Mouse (Mus musculus) hindbrain, embryonic 14.5 days (tissue): ENCODE results near the gene Rbm33. TPM values are rescaled to one million over a fixed set of nuclear protein-coding genes. Genes with fewer than 3 reads are reported as not detected.

Source experiments
- ATAC-seq: fragments of 200-750 bp; cut with Nextera tagmentation; 2 replicates; pipeline ENCODE4 v1.8.0; 2017; ENCODE audit warnings: moderate number of reproducible peaks, mild to moderate bottlenecking, moderate TSS enrichment, moderate library complexity; ENCODE audit not compliant: low FRiP score
- DNase-seq: peaks from one replicate; pipeline ENCODE4 v3.0.0-alpha.2; 2015; ENCODE audit warnings: low spot score
- H3K27ac ChIP-seq: fragments of 300-500 bp; sonication (generic); 2 replicates; pipeline ENCODE4 v1.5.1; 2014; ENCODE audit warnings: mild to moderate bottlenecking, moderate library complexity
- H3K27me3 ChIP-seq: fragments of 300-500 bp; sonication (generic); 2 replicates; pipeline ENCODE4 v1.6.1; 2014; ENCODE audit warnings: mild to moderate bottlenecking, low read length, mixed read lengths; ENCODE audit not compliant: control insufficient read depth, insufficient read depth
- H3K36me3 ChIP-seq: fragments of 300-500 bp; sonication (generic); replicated peaks from 2 replicates; pipeline ENCODE4 v1.6.1; 2014; ENCODE audit not compliant: control insufficient read depth, insufficient read depth
- H3K4me1 ChIP-seq: fragments of 300-500 bp; sonication (generic); replicated peaks from 2 replicates; pipeline ENCODE4 v1.6.1; 2014; ENCODE audit warnings: antibody characterized with exemption, low read length, mixed read lengths; ENCODE audit not compliant: control insufficient read depth, insufficient read depth
- H3K4me2 ChIP-seq: fragments of 300-500 bp; sonication (generic); replicated peaks from 2 replicates; pipeline ENCODE4 v1.6.1; 2014; ENCODE audit warnings: mild to moderate bottlenecking, moderate library complexity
- H3K4me3 ChIP-seq: fragments of 300-500 bp; sonication (generic); replicated peaks from 2 replicates; pipeline ENCODE4 v1.5.1; 2014; ENCODE audit warnings: mild to moderate bottlenecking, low read length
- H3K9ac ChIP-seq: fragments of 300-500 bp; sonication (generic); 2 replicates; pipeline ENCODE4 v1.6.1; 2014
- H3K9me3 ChIP-seq: fragments of 300-500 bp; sonication (generic); 2 replicates; pipeline ENCODE4 v1.6.1; 2016; ENCODE audit warnings: low read length; ENCODE audit not compliant: control insufficient read depth
- WGBS: fragments of 180-500 bp; shearing (Covaris S2); extraction: QIAGEN DNeasy Blood & Tissue Kit; methylation state at CpG from one replicate; pipeline ENCODE4 v1.1.7; 2014; 5-methylcytosine and 5-hydroxymethylcytosine counted together
- polyA plus RNA-seq: library from polyadenylated mRNA; unstranded; fragments of >200 nt; fragmentation: Nextera tagmentation; extraction: Ambion mirVana; gene quantifications from 2 replicates; pipeline ENCODE4 v1.2.1, GENCODE M21; 2014

Gene Rbm33
- 20.2 and 22.5 TPM in 2 replicates for polyA plus RNA-seq

GRCm38 (mm10) chr5:28316722-28317245 is at the start of gene Rbm33:
Gene Rbm33 (plus strand): TSS chr5:28317121.
- WGBS, result under 1% methylated on average over 73 of the region's 76 CpGs
- ATAC-seq, result peak; percentile 93
- Histone ChIP-seq H3K36me3 (no peaks in the 10 kb centered on the region), H3K4me3 (peak within 1 kb of the TSS; percentile 98), H3K4me1 (peaks cover 32% of the 10 kb centered on the region), H3K9ac (peak within 1 kb of the TSS; percentile 100), H3K27ac (peak within 1 kb of the TSS; percentile 100), H3K4me2 (peak within 1 kb of the TSS; percentile 85), H3K9me3 (no peaks in the 10 kb centered on the region), H3K27me3 (no peaks in the 10 kb centered on the region)
- DNase-seq, result peak; percentile 96

GRCm38 (mm10) chr5:28267576-28267975 is 49.3 kb upstream of the Rbm33 start:
- Histone ChIP-seq H3K4me1 (no peaks in the 10 kb centered on the region), H3K36me3 (no peaks in the 10 kb centered on the region), H3K4me2 (no peak overlapping the region), H3K27me3 (no peaks in the 10 kb centered on the region), H3K9ac (no peak overlapping the region), H3K9me3 (no peaks in the 10 kb centered on the region), H3K4me3 (no peak overlapping the region), H3K27ac (no peak overlapping the region)
- WGBS, result 45% methylated on average over 2 of the region's 2 CpGs
- DNase-seq (no peak), ATAC-seq (no peak)

DNA sequence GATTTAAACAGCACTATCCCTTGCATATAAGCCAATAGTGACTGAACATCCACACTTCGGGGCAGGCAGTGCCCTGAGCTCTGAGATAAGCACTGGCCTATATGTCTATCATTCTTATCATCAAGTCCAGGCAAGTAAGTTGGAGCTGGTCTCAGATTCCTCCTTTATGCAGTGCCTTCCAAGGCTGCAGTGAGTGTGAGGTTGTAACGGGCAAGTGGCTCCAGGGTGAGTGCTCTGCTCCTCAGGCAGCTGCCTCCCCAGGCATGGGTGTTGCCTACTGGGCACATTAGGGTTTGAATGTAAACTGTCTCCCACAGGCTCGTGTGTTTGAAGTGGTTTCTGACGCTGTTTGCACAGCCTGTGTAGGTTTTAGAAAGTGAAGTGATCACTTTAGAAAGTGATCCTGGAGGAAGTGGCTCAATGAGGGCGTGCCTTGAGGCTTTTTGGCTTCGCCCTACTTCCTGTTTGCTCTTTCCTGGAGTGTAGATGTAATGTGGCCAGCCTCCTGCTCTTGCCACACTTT is 47.4 kb upstream of the Rbm33 start:
- H3K27ac ChIP-seq, result no peak overlapping the region
- DNase-seq, result no peak
- H3K27me3 ChIP-seq, result no peaks in the 10 kb centered on the region
- H3K9ac ChIP-seq, result no peak overlapping the region
- no peaks in the 10 kb centered on the region for H3K36me3 ChIP-seq
- H3K9me3 ChIP-seq, result no peaks in the 10 kb centered on the region
- H3K4me3 ChIP-seq, result no peak overlapping the region
- no peaks in the 10 kb centered on the region for H3K4me1 ChIP-seq
- whole genome bisulfite sequencing, result 63% methylated on average over 6 of the region's 6 CpGs
- no peak overlapping the region for H3K4me2 ChIP-seq
- ATAC-seq, result no peak

GRCm38 (mm10) chr5:28272836-28273235 is 44.1 kb upstream of the Rbm33 start:
- DNase-seq (no peak), ATAC-seq (no peak)
- Histone ChIP-seq H3K4me2 (no peak overlapping the region), H3K27me3 (no peaks in the 10 kb centered on the region), H3K9ac (no peak overlapping the region), H3K4me3 (no peak overlapping the region), H3K27ac (no peak overlapping the region), H3K9me3 (no peaks in the 10 kb centered on the region), H3K4me1 (no peaks in the 10 kb centered on the region), H3K36me3 (no peaks in the 10 kb centered on the region)
- 80% methylated on average over 2 of the region's 2 CpGs for WGBS

GRCm38 (mm10) chr5:28277279-28277678 is 39.6 kb upstream of the Rbm33 start:
- H3K27me3 ChIP-seq, result no peaks in the 10 kb centered on the region
- no peak overlapping the region for H3K4me3 ChIP-seq
- no peak overlapping the region for H3K27ac ChIP-seq
- H3K4me1 ChIP-seq, result no peaks in the 10 kb centered on the region
- no peaks in the 10 kb centered on the region for H3K36me3 ChIP-seq
- no peak overlapping the region for H3K4me2 ChIP-seq
- DNase-seq (no peak), ATAC-seq (no peak)
- H3K9ac ChIP-seq, result no peak overlapping the region
- H3K9me3 ChIP-seq, result no peaks in the 10 kb centered on the region
- 63% methylated on average over 2 of the region's 2 CpGs for WGBS

DNA sequence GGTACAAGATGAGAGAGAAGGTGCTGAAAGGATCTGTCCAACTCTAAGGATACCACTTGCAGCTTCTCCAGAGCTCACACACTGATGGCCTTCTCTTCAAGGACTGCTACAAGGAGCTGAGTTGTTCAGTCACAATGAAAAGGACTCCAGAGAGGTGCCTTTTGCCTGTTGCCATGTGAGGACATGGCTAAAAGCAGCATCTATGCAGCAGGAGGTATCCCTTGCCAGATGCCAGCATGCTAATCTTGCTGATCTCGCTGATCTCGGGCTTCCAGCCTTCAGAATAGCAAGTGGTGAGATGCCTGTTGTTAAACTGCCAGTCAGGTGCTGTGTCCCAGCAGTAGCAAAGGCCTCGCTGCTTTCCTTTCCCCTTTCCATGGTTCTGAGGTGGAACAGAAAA is 27.8 kb upstream of the Rbm33 start:
- no peaks in the 10 kb centered on the region for H3K36me3 ChIP-seq
- DNase-seq, result no peak
- no peak overlapping the region for H3K9ac ChIP-seq
- no peak overlapping the region for H3K4me3 ChIP-seq
- no peaks in the 10 kb centered on the region for H3K4me1 ChIP-seq
- ATAC-seq, result no peak
- H3K4me2 ChIP-seq, result no peak overlapping the region
- H3K27ac ChIP-seq, result no peak overlapping the region
- no peaks in the 10 kb centered on the region for H3K9me3 ChIP-seq
- H3K27me3 ChIP-seq, result no peaks in the 10 kb centered on the region
- whole genome bisulfite sequencing, result 59% methylated on average over 3 of the region's 3 CpGs

GRCm38 (mm10) chr5:28290630-28291029 is 26.3 kb upstream of the Rbm33 start:
- H3K4me1 ChIP-seq, result no peaks in the 10 kb centered on the region
- no peak overlapping the region for H3K4me2 ChIP-seq
- H3K4me3 ChIP-seq, result no peak overlapping the region
- H3K9me3 ChIP-seq, result no peaks in the 10 kb centered on the region
- whole genome bisulfite sequencing, result 73% methylated on average over 1 of the region's 1 CpGs
- H3K27ac ChIP-seq, result no peak overlapping the region
- no peaks in the 10 kb centered on the region for H3K27me3 ChIP-seq
- no peaks in the 10 kb centered on the region for H3K36me3 ChIP-seq
- ATAC-seq, result no peak
- DNase-seq, result no peak
- no peak overlapping the region for H3K9ac ChIP-seq

DNA sequence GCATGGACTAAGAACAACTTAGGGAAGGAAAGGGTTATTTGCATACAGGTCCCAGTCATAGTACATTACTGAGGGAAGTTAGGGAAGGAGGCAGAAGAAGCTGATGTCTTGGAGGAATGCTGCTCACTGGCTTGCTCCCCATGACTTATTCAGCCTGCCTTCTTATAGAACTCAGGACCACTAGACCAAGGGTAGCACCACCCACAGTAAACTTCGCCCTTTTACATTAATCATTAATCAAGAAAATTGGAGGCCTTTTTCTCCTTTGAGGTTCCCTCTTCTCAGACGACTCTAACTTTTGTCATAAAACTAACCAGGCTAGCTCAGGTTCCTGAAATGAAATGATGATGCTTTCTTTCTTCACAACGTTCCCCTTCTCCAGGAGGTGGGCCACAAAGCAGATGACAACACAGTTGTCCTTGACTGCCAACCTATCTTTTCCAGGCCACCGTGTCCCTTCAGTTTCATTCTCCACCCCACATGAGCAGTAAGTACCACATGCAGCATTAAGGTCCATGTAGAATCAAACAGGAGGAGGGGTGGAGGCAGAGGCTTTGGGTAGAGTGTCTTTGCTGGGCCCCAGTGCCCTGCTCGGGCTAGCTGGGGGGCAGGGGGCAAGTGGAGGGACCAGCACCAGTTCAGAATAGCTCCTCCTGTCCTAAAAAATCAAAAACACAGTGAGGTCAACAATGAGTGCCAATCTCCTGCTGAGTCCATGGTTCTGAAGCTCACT is 25.6 kb upstream of the Rbm33 start:
- no peak overlapping the region for H3K4me2 ChIP-seq
- no peak for ATAC-seq
- no peak overlapping the region for H3K27ac ChIP-seq
- no peaks in the 10 kb centered on the region for H3K36me3 ChIP-seq
- no peaks in the 10 kb centered on the region for H3K27me3 ChIP-seq
- WGBS, result 82% methylated on average over 5 of the region's 5 CpGs
- no peak for DNase-seq
- no peaks in the 10 kb centered on the region for H3K4me1 ChIP-seq
- no peak overlapping the region for H3K4me3 ChIP-seq
- H3K9me3 ChIP-seq, result no peaks in the 10 kb centered on the region
- no peak overlapping the region for H3K9ac ChIP-seq

DNA sequence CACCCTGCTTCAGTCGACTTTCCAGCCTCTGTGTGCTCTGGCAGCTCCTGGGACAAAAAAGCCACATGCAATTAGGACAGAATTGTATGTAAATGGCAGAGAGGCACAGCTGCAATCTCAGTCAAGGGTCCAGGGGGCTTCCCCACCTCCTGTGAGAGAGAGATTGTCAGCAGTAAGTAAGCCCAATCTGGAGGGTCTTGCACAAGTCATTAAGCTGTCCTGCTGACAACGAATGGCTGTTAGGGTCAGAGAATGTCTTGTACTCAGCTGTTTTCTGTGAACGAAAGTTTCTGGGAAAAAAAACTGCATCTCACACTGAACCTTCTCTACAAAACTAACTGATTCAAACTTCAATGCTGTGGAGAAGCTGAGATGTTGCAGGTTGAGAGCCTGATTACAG is 24.6 kb upstream of the Rbm33 start:
- Histone ChIP-seq H3K9ac (no peak overlapping the region), H3K9me3 (no peaks in the 10 kb centered on the region), H3K4me2 (no peak overlapping the region), H3K27ac (no peak overlapping the region), H3K4me3 (no peak overlapping the region), H3K27me3 (no peaks in the 10 kb centered on the region), H3K36me3 (no peaks in the 10 kb centered on the region), H3K4me1 (no peaks in the 10 kb centered on the region)
- no peak for DNase-seq
- ATAC-seq, result no peak
- 38% methylated on average over 3 of the region's 3 CpGs for WGBS
